Mouse (Mus musculus) urinary bladder, postnatal 25 days (tissue): ENCODE measurements around the gene Olfr1424.
"Not testable (repeated sequence)": the region's sequence is repeated elsewhere in the genome, so short reads cannot be mapped to it uniquely, and the experiment has no call there.

Experiments
- DNase-seq: peaks from one replicate; pipeline ENCODE4 v3.0.0; 2022; ENCODE audit warnings: low spot score

Gene Olfr1424

DNA sequence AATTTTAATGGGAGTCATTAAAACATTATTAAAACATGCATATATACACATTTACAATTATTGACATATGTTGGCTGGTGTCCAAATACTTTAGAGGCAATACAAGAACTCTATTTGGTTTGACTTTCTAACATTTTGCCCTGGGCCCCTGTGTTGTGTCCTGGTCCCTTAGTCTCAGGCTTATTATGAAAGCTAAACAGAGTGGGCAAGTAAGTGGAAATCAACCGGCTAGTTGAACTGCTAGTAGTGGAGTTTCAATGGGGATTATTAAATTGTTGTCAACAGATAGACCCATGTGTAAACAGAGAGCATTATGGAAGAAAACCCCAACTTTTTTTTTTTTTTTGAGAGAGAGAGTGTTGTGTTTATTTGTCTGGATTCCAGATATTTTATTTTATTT is at the start of gene Olfr1424:
Olfr1424 (minus strand) TSS at position 101 of the 400 bp plus-strand sequence.
- not testable (repeated sequence) for DNase-seq

DNA sequence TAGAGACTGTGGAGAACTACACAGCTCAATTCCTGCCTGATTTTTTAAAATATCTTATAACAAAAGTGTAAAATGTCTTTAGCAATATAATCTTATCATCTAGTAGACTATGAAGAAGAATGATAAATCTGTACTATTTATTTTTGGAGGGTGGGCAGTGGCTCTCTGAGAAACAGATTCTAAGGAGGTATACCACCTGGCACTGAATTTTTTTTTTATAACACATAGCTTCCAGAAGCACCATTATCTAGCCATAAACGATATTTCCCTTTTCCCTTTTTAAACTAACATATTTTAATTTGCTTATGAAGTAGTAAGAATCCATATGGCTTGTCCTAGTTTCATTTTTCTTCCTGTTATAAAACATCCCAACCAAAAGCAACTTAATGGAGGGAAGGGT is 42.1 kb upstream of the Olfr1424 start:
- DNase-seq = no peak

DNA sequence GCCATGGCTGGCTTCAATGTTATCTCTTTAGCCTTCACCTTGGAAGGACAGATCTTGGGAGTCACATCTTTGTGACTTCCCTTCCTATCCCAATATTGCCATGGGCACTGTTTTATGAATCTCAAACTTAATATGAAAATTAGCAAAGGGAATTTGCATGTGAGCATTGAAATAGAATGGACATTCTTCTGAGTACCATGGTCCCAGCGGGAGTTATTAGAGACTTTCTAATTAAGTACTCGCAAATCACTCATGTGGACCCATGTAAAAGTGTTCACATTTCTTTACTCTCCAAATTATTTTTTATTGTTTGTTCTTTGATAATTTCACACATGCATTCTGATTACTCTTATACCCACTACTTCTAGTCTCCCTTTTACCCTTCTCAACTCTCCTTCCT is 40.8 kb upstream of the Olfr1424 start, which contains the start of gene Olfr1427:
Olfr1427 (minus strand) TSS at position 101 of the 400 bp plus-strand sequence.
- no peak for DNase-seq

DNA sequence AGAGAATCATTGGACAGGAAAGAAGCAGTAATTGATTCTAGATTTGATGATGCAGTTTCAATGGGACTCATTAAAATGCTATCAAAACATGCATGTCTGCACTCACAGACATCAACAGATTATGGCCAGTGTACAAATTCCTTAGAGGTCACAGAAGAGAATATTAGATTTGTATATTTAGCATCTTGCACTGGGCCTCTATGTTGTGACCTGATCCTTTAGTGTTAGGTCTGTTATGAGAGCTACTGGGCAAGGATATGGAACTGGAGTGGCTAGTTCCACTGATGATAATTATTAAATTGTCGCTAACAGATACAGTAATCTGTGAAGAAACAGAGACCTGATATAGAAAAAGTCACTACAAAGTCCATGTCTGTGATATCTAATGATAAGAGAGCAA is 29.4 kb upstream of the Olfr1424 start, which contains the start of gene Olfr1426:
Olfr1426 (minus strand) TSS at position 101 of the 400 bp plus-strand sequence.
- no peak for DNase-seq

DNA sequence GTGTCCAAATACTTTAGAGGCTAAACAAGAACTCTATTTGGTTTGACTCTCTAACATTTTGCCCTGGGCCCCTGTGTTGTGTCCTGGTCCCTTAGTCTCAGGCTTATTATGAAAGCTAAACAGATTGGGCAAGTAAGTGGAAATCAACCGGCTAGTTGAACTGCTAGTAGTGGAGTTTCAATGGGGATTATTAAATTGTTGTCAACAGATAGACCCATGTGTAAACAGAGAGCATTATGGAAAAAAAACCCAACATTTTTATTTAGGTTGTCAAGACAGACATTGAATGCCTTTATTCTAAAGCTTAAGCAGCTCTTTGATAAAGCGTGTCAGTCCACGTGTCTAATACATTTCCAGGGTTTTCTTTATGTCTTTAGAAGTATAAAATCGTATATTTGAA is 15.1 kb upstream of the Olfr1424 start, which contains the start of gene Olfr1425:
Olfr1425 (minus strand) TSS at position 101 of the 400 bp plus-strand sequence.
- DNase-seq = not testable (repeated sequence)

DNA sequence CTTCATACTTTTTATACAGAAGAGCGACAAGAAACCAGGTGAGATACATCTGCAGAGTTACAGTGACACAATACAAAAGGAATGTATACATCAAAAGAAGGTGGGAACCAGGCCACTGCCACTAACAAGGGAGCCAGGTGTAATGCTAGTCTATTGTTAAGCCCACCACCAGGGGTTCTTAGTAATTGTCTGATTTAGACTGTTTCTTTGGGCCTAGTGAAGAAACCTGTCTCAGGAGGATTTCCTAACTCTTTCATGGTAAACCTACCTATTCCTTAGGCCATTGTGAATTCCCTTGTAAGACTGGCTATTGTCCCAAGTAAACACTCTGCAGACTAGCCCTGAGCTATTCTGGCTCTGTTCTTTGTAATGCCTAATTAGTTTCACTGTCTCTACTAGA is 7.1 kb upstream of the Olfr1424 start:
- DNase-seq = not testable (repeated sequence)

DNA sequence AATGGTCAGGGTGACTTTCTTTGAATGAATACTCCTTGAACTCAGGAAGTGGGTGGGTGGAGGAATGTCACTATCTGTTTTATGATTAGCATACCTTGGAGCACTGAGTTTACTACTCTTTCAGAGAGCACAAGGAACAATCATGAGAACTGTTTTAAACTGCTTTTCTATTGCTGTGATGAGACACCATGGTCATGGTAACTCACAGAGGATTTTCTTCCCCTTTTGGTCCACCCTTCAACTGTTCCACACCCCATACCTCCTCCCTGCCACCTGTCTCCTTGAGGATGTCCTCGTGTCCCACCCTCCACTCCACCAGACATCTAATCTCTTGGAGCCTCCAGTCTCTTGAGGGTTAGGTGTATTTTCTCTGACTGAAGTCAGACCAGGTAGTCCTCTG is 5.3 kb upstream of the Olfr1424 start:
- not testable (repeated sequence) for DNase-seq

DNA sequence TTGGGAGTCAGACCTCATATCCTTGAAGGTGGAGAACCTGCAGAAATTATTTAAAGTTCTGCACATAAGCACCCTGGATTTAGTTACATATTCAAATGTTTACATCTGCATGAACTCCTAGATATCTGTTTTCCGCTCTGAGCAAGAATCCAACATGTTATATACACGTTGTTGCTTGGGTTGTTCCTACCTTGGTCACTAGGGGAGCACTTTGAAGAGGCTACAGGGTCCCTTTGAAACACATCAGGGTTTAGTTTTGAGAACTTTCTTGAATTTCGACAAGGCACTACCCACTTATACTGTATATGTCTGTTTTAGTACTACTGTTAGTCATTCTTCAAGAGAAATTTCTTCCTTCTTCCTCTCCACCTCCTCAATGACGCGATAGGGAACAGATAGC is 19.3 kb downstream of the Olfr1424 start:
- no peak for DNase-seq

DNA sequence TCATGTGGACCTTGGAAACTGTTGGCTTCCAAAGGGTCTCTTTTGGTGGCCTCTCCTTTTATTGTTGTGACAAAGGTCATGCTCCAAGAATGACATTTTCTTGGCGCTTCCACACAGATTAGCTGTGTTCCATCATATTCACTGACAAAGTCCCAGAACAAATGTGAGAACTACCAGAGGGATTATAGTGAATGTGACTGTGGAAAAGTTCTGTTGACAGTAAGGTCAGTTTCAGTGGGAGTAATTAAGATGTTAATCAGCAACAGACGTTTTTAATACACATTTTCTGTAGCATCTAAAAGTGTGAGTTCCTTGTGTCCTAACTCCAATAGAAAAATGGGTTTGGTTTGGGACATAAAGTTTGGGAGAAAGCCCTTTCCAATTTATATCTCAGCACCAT is 21.3 kb downstream of the Olfr1424 start, which contains the start of gene Olfr1423:
Olfr1423 (minus strand) TSS at position 101 of the 400 bp plus-strand sequence.
- DNase-seq = no peak

DNA sequence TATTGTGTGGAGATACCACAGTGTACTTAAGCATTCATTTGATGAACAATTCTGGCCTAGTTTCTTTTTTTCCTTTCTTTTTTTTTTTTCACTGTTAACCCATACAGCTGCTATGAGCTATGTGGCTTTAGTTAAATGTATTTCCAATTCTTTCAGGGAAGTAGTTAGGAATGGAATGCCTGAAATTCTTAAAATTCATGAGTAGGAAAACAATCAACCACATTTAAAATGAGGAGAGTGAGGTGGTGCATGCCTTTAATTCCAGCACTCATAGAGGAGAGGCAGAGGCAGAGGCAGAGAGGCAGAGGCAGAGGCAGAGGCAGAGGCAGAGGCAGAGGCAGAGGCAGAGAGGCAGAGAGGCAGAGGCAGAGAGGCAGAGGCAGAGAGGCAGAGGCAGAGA is 24.8 kb downstream of the Olfr1424 start:
- no peak for DNase-seq

DNA sequence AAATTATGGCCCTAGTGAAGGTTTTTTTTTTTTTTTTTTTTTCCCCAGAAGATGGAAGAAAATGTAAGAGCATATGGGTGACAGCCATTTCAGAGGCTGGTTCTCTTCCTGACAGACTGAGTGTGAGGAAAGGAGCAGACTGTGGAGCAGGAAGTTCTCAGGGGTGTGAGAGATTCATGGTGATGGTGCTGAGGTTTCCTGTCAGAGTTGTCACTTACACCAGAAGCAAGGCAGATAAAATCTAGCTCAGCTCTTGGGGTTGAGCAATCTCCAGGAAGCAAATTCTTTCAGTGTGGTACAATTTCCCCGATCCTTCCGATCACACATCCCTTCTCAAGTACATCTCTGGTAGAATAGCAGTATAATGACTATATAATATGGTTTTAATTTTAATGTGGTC is 35.9 kb downstream of the Olfr1424 start:
- no peak for DNase-seq

DNA sequence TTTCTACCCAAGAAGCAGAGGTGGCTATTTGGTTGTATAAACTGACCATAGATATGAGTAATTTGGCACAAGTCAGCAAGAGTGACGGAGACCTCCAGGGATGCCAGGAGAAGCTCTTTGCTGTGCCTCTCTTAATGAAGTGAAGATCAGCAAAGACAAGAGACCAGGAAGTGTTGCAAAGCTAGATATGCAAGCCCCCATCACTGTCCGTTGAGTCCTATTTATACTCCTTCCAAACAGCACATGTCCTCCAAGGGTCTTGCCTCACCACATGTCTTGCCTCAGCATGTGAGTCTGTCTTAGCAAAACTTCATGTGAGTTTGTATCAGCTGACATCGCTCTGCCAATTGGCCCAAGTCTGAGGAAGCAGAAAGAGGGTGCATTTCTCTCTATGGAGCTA is 37.1 kb downstream of the Olfr1424 start:
- no peak for DNase-seq

DNA sequence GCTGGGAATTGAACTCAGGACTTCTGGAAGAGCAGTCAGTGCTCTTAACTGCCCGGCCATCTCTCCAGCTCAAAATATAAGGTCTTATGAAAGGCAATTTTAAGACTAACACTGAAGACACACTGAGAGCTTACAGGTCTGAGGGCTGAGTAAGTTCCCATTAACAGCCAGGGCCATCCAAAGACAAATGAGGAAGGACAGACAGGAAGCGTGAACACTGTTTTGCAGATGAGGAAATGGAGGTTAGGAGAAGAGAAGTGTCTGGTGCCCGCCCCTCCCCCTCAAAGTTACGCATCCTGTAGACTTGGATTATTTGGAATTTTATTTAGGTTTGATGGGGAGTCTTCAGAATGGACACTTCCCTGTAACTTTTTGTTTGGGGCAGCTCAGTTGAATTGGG is 38.3 kb downstream of the Olfr1424 start:
- no peak for DNase-seq

DNA sequence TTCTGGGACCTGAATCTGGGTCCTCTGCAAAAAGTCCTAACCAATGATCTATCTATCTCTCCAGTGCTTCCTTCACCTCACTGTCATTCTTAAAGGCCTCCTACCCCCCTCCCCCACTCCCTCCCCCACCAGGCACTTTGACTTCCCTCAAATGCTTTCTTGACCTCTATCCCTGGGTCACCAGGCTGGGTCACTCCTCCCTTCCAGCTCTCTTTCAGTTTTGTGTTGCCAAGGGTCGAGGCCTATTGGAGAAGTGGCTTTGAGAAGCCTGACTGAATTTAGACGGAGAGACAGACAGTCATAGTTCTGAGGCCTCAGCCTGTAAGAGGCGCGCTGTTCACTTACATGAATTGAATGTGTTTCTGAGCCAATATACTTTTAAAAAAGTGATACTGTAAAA is 46.3 kb downstream of the Olfr1424 start:
- no peak for DNase-seq

DNA sequence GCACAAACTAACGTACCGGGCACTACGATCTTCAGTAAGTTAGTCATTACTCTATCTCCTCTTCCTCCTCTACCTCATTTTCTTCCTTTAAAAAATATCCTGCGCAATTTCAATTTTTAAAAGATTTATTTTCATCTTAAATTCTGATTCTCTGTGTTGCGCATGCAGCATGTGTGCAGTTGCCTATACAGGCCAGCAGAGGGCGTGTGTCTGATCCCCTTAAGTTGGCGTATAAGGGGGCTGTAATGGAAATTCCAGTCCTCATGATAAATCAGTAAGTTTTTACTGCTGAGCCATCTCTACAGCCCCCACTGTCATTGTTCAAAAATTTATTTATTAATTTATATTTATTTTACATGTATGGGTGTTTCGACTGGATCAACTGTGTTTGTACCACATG is 46.8 kb downstream of the Olfr1424 start:
- DNase-seq = no peak

DNA sequence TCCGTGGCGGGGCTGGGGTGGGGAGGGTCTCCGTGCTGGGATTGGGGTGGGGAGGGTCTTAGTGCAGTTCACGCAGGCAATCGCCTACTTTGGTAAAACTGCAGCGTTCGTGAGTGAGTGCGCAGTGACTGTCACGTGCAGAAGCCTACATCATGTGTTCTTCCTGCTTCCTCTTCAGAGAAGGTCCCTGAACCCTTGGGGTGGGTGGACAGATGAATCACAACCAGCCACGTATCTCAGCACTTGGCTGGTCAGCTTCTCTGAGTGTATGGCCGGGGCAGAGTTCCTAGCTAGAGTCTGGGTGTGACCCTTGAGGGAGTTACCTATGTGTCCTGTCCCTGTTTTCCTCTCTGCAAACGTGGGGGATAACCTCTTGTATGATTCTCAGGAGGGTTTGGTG is 49.3 kb downstream of the Olfr1424 start:
- DNase-seq = peak; percentile 43

DNA sequence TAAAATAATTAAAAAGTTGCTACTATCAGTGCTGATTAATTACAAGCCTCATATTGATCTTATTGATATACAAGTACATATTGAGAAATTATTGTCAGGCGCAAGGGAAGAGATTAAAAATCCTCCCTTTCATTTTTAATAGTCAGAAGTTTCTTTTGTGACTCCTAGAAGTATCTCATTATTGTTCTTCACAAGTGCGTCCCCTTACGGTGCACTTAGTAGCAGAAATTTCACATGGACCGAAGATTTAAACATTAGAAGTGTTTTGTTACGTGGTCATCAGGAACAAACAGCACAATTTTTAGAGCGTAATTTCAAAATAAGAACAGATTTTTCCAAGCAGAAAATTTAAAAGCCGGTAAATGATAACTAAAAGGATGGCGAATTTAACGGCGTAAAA is 49.9 kb downstream of the Olfr1424 start:
- no peak for DNase-seq

DNA sequence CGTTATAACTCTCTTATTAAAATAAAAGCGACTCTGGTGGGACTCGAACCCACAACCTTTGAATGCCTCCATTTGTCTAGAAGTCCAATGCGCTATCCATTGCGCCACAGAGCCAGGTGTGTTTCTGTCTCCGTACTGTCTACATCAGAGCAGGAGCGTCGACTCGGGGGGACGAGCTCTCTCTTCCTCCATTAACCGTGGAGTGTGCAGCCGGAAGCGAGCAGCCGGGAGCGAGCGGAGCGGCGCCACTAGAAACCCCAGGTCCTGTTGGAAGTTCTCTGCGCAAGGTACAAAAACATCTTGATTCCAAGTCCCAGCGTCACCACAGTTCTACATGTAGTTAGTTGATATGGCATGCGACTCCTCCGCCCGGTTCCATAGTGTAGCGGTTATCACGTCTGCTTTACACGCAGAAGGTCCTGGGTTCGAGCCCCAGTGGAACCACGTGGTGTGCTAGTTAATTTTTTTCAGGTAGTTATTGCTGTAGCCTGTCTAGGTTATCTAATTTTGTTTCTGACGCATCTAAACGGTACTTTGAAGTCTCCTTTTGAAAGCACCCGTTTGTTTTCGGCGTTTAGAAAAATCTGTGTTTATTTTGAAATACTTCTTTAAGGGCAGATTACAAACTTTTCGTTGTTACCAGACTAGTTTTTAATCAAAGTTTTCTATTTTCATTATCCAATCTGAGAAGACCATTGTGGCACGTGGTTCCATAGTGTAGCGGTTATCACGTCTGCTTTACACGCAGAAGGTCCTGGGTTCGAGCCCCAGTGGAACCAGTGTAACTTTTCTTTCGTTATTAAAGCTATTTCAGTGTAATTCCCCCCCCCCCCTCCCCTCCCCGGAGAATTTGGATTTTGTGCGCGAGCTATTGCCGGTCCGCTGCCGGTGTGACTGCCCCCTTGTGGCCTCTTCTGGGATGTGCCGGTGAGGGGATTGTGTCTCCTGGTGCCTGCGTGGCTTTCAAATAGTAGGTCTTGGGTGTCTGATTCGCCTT is 50.6 kb downstream of the Olfr1424 start:
- DNase-seq = peak; percentile 85

DNA sequence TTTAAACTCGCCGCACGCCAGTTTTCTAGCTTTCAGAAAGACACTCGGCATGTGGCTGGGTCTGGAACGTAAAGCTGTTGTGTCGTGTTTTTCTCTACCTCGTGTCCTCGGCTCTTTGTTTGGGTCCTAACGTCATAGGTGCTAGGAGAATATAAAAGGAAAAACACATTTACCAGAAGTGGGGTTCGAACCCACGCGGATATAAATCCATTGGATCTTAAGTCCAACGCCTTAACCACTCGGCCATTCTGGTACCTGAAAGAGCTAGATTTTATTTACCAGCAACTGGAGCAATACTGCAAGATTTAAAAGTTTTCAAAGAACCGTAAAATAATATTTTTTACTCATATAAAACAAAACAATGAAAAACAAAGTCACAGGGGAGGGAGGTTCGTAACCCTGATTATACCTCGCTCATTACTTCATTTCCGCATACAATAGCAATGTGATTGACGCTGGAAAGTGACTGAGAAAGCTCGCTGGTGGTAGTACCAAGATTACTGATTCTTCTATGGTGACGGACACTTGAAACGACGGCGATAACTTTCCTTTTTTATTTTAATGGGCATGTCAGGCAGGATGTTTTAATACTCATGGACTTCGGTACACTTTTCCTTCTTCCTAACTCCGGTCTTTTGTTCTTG is 51.4 kb downstream of the Olfr1424 start:
- DNase-seq = peak; percentile 57

DNA sequence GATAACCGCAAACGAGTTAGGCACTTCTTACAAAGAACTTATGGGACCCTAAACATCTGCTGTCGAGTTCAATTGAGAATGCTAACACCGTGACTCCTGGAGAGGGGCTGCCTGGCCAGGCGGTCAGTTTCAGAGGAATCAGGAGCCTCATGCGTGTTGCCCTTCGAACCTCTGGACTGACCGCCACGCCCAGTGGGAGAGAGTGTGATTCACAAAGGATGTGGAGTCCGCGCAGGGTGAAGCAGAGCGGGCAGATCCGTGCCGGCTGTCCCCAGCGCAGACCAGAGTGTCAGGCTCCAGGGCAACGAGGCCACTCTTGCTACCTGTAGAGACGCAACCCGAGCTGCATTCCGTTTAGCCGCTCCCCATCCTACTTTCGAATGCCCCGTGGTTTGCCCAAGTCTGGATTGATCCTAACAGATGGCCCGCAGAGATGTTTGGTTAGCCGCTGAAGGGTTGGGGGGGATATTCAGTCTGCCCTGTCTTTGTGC is 52.2 kb downstream of the Olfr1424 start:
- peak; percentile 57 for DNase-seq

DNA sequence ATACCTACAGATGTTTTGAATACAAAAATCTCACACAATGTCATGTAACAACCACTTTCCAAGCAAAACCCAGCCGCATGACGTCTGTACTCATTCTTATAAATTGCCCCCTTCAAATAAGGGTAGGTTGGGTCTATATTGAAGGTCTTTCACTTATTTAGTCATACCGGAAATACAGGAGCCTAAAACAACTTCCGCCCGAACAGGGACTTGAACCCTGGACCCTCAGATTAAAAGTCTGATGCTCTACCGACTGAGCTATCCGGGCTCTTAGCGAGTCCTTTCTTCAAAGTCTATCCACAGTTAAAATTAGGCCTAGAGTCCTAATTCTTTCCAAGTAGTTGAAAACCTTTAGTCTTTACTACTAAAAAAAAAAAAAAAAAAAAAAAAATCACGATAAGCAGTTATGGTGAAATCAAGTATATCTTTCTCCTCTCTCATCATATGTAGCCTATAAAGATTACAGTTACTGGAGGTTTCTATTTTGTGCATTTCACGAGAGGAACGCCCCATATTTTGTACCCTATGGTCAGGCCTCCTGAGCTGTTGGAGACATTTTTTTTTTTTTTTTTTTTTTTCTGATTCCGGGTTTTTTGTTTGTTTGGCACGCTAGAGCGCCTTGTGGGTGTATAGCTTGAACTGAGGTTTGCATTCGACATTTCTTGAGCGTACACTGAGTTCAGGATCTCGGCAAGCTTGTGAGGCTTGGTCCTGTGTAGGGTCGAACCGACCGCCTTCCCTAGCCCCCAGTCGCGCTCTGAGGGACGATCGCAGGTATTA is 52.8 kb downstream of the Olfr1424 start:
- DNase-seq = peak; percentile 61
